Mouse (Mus musculus) testis, postnatal 10 days (tissue): ENCODE measurements around the gene Ccdc28b.

ENCODE experiments used
- DNase-seq: peaks from one replicate; pipeline ENCODE4 v3.0.0; 2021; ENCODE audit warnings: low spot score

Gene Ccdc28b

GRCm38 (mm10) chr4:129623681-129624091 lies at the start of gene Ccdc28b:
Ccdc28b (minus strand) TSS chr4:129623947.
- DNase-seq, result no peak

- no peak for DNase-seq
These were observed 49.2 kb upstream of the Ccdc28b start for GRCm38 (mm10) chr4:129672878-129673449.

GRCm38 (mm10) chr4:129672083-129672877 lies 48.5 kb upstream of the Ccdc28b start, which contains the start of gene Kpna6:
Kpna6 (minus strand) TSS chr4:129672767.
- DNase-seq, result peak; percentile 91

GRCm38 (mm10) chr4:129671491-129672082 lies 47.8 kb upstream of the Ccdc28b start:
- DNase-seq, result peak; percentile 62

GRCm38 (mm10) chr4:129662255-129662813 lies 38.6 kb upstream of the Ccdc28b start:
- DNase-seq, result no peak

GRCm38 (mm10) chr4:129661584-129661983 lies 37.8 kb upstream of the Ccdc28b start:
- no peak for DNase-seq

GRCm38 (mm10) chr4:129654770-129655169 lies 31.0 kb upstream of the Ccdc28b start:
- no peak for DNase-seq

- no peak for DNase-seq
These were observed 26.6 kb upstream of the Ccdc28b start for GRCm38 (mm10) chr4:129650359-129650758.

- DNase-seq, result no peak
These were observed 24.9 kb upstream of the Ccdc28b start for GRCm38 (mm10) chr4:129648656-129649055.

GRCm38 (mm10) chr4:129645204-129645603 lies 21.5 kb upstream of the Ccdc28b start:
- DNase-seq, result no peak

GRCm38 (mm10) chr4:129641756-129642155 lies 18.0 kb upstream of the Ccdc28b start:
- no peak for DNase-seq

- peak; percentile 98 for DNase-seq
These were observed 17.1 kb upstream of the Ccdc28b start, which contains the start of gene Txlna for GRCm38 (mm10) chr4:129640638-129641467. Txlna (minus strand) TSS chr4:129641065.

- peak; percentile 64 for DNase-seq
These were observed 16.4 kb upstream of the Ccdc28b start for GRCm38 (mm10) chr4:129640101-129640637.

GRCm38 (mm10) chr4:129639221-129639620 lies 15.5 kb upstream of the Ccdc28b start:
- DNase-seq, result peak; percentile 48

GRCm38 (mm10) chr4:129633852-129634251 lies 10.1 kb upstream of the Ccdc28b start:
- DNase-seq, result no peak

- DNase-seq, result no peak
These were observed 8.1 kb upstream of the Ccdc28b start for GRCm38 (mm10) chr4:129631867-129632266.

- DNase-seq, result no peak
These were observed 7.2 kb upstream of the Ccdc28b start for GRCm38 (mm10) chr4:129630944-129631343.

GRCm38 (mm10) chr4:129626035-129626434 lies 2.3 kb upstream of the Ccdc28b start:
- DNase-seq, result no peak

GRCm38 (mm10) chr4:129625496-129625895 lies 1.7 kb upstream of the Ccdc28b start:
- DNase-seq, result no peak

- no peak for DNase-seq
These were observed 1.3 kb upstream of the Ccdc28b start for GRCm38 (mm10) chr4:129625029-129625370.

GRCm38 (mm10) chr4:129624281-129625028 lies 708 bp upstream of the Ccdc28b start:
- peak; percentile 77 for DNase-seq
